In the genomic region with DNA sequence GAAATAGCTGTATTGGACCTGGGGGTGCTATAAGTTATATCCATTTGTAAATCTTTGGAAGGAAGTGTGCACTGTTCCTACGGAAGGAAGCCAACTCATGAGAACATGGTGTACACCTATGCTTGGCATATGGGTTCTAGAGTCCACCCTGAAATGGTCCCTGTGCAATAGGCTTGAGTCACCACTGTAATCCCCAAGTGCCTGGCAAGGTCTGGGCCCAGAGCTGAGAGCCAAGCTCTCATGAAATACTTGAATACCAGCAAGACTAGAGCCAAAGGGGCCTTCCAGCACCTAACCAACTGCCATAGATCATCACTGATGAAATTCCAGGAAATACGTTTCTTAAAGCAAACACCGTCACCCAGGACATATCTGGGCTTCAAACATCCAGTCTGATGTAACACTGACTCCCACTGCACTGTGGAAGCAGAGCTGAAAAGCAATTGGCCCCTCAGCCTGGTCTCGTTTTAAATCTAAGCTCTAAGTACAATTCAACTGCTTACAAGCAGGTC, we compare ENCODE assay signal across 18 mouse cellular contexts.
DNase-seq lines count a peak whose midpoint lies in the region; ATAC-seq and TF ChIP-seq lines count a peak whose summit lies in the region.
"Had no signal": no experiment of that assay in that cellular context is flagged by ENCODE, and none has a peak within 500 bp of the region (broad histone marks: within the 10 kb centered on the region; RNA-seq: fewer than 3 reads in every experiment).

No protein-coding gene starts in this region.

- intact Hi-C loops in gastrocnemius, adult 2 months (cut with DNase I), result no loop called here

- no peaks in the 10 kb centered on the region for H3K79me2 ChIP-seq in macrophage (ENCODE audit: inconsistent target)

- DNase-seq in adrenal gland, postnatal 10 days, result peak; percentile 49
- no peak for DNase-seq in adrenal gland, adult 18-20 months (ENCODE audit: low spot score in 2 of 2)
- DNase-seq in midbrain, embryonic 11.5 days (ENCODE audit: low spot score, missing footprints), result no peak
- DNase-seq in forebrain, embryonic 14.5 days (ENCODE audit: low spot score), result no peak
- no peak for DNase-seq in kidney, postnatal 10 days
- DNase-seq in gastrocnemius, adult 2 months, result no peak
- DNase-seq: B cell, adult 2 months; cerebellum, adult 11 months; gastrocnemius, postnatal 36 days; heart, postnatal 36 days; kidney, postnatal 14 days; layer of hippocampus, adult 9-11 months; liver had no signal

- peaks cover 12% of the 10 kb centered on the region; the same call in 1 of the 2 replicates for H3K4me1 ChIP-seq in midbrain, embryonic 15.5 days
- no peaks in the 10 kb centered on the region for H3K4me1 ChIP-seq in midbrain, embryonic 11.5 days (ENCODE audit: control insufficient read depth, insufficient read depth, low read length)
- peaks cover 6% of the 10 kb centered on the region; the same call in 1 of the 2 replicates for H3K4me1 ChIP-seq in forebrain, embryonic 14.5 days (ENCODE audit: control insufficient read depth, insufficient read depth, low read length)

- H3K27ac ChIP-seq in midbrain, embryonic 15.5 days, result peak overlapping the region; percentile 26; the same call in 1 of the 2 replicates
- no peak overlapping the region for H3K27ac ChIP-seq in midbrain, embryonic 11.5 days (ENCODE audit: low read depth, low read length)
- peak overlapping the region; percentile 88 for H3K27ac ChIP-seq in forebrain, embryonic 14.5 days (ENCODE audit: low read depth, low read length)
- peak overlapping the region; percentile 60 for H3K27ac ChIP-seq in macrophage
- no peak overlapping the region for H3K27ac ChIP-seq in gastrocnemius, adult 2 months

- H3K4me2 ChIP-seq in midbrain, embryonic 15.5 days, result no peak overlapping the region
- no peak overlapping the region for H3K4me2 ChIP-seq in midbrain, embryonic 11.5 days
- no peak overlapping the region for H3K4me2 ChIP-seq in forebrain, embryonic 14.5 days (ENCODE audit: low read length)
- H3K4me2 ChIP-seq: heart, embryonic 12.5 days had no signal

- no peak for ATAC-seq in midbrain, embryonic 15.5 days (replicated peaks)
- ATAC-seq in midbrain, embryonic 11.5 days (ENCODE audit: low FRiP score), result no peak
- ATAC-seq in forebrain, embryonic 14.5 days, result no peak
- ATAC-seq: intestine, postnatal 0 days had no signal

- no peak for TF ChIP-seq CTCF in gastrocnemius, adult 2 months (IDR thresholded peaks at IDR 0.05)

- no peaks in the 10 kb centered on the region for H3K27me3 ChIP-seq in midbrain, embryonic 15.5 days (replicated peaks)
- no peaks in the 10 kb centered on the region for H3K27me3 ChIP-seq in midbrain, embryonic 11.5 days (ENCODE audit: control insufficient read depth, insufficient read depth, low read length)
- no peaks in the 10 kb centered on the region for H3K27me3 ChIP-seq in forebrain, embryonic 14.5 days (replicated peaks; ENCODE audit: control insufficient read depth, insufficient read depth, low read length)
- H3K27me3 ChIP-seq: megakaryocyte, embryonic 14.5 days had no signal

- WGBS in midbrain, embryonic 15.5 days, result 89% methylated on average over 4 of the region's 4 CpGs
- WGBS in midbrain, embryonic 11.5 days, result 96% methylated on average over 4 of the region's 4 CpGs
- WGBS in forebrain, embryonic 14.5 days, result 93% methylated on average over 4 of the region's 4 CpGs
- WGBS in macrophage (ENCODE audit: missing documents), result 98% methylated on average over 4 of the region's 4 CpGs

- no peaks in the 10 kb centered on the region for H3K9me3 ChIP-seq in midbrain, embryonic 15.5 days
- H3K9me3 ChIP-seq in midbrain, embryonic 11.5 days (ENCODE audit: control insufficient read depth, low read length), result peaks cover 4% of the 10 kb centered on the region; the same call in 1 of the 2 replicates
- H3K9me3 ChIP-seq in forebrain, embryonic 14.5 days (replicated peaks; ENCODE audit: control insufficient read depth, low read length), result no peaks in the 10 kb centered on the region

- H3K36me3 ChIP-seq in midbrain, embryonic 15.5 days (replicated peaks), result no peaks in the 10 kb centered on the region
- no peaks in the 10 kb centered on the region for H3K36me3 ChIP-seq in midbrain, embryonic 11.5 days (ENCODE audit: control insufficient read depth, insufficient read depth, low read length)
- H3K36me3 ChIP-seq in forebrain, embryonic 14.5 days (ENCODE audit: control insufficient read depth, insufficient read depth, low read length), result no peaks in the 10 kb centered on the region
- no peaks in the 10 kb centered on the region for H3K36me3 ChIP-seq in macrophage (ENCODE audit: inconsistent target)

- no peak overlapping the region for H3K4me3 ChIP-seq in midbrain, embryonic 15.5 days
- no peak overlapping the region for H3K4me3 ChIP-seq in midbrain, embryonic 11.5 days (ENCODE audit: low read depth, low read length)
- H3K4me3 ChIP-seq in forebrain, embryonic 14.5 days (ENCODE audit: low read depth, low read length), result no peak overlapping the region
- H3K4me3 ChIP-seq in macrophage (ENCODE audit: inconsistent target), result no peak overlapping the region
- H3K4me3 ChIP-seq in gastrocnemius, adult 2 months, result no peak overlapping the region
- H3K4me3 ChIP-seq: heart, embryonic 12.5 days; megakaryocyte, embryonic 14.5 days had no signal

- H3K9ac ChIP-seq in midbrain, embryonic 15.5 days, result no peak overlapping the region
- no peak overlapping the region for H3K9ac ChIP-seq in midbrain, embryonic 11.5 days (ENCODE audit: low read length)
- no peak overlapping the region for H3K9ac ChIP-seq in forebrain, embryonic 14.5 days (ENCODE audit: low read length)
- H3K9ac ChIP-seq: heart, embryonic 12.5 days had no signal

Comparison
In these comparisons a context has a peak if more than half of its experiments do, and no peak if none do; other contexts are left out.
1. H3K27ac ChIP-seq: peak in midbrain, embryonic 15.5 days (single experiment), forebrain, embryonic 14.5 days (single experiment) and macrophage (single experiment); none in midbrain, embryonic 11.5 days (single experiment) and gastrocnemius, adult 2 months (single experiment).